Mouse (Mus musculus): ENCODE data around the gene Gdf15.

Gdf15 gene

DNA sequence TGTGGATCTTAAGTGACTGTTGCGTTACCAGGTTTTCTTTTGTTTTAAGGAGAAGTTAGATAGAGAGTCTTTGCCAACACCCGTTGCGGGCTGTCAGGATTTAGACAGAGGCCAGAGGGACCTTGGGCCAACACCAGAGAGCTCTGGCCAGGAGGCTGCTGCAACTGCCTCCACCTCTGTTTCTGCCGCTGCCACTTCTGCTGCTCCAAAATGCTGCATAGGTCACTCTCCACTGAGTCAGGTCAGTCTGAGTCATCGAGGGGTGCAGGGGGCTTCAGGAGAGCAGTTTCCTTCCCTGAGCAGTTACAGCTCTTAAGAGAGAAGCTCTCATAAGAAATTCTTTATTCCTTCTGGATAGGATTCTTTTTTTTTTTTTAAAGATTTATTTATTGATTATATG, 5.2 kb downstream of the Gdf15 start:
- no peak for DNase-seq

DNA sequence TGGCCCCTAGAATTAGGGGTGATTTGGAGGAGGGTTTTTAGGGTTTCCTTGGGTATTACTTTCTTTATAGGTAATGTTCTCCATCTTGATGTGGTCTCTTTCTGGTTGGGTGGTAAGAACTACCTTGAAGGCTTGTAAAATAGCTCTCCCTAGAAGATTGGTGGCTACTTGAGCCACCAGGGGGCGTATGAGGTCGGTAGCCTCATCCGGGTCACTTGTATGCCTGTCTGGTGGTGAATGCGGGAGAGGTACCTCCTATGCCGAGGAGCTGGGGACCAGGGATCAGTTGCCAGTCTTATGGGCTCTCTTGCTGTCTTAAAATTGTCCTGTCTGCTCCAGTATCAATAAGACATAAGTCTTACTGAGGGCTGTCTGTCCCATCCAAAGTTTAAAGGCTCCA, 7.2 kb downstream of the Gdf15 start:
- peak; percentile 81 for DNase-seq

DNA sequence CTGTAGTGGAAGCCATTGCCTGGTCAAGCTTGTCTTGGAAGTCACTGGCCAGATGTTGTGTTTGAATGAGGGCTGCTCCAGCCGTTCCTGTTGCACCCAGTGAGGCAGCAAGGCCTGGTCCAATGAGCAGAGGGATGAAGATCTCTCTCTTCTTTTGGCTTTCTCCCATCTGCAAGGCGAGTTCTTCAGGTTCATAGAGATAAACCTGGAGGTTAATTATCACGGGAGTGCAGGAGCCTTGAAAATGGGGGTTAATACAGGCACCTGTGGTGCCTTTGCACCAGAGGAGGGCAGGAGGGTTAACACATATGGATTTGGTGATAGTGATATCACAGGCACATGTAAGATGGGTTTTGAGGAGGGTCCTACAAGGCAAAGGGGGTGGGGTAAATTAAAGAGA, 10.0 kb downstream of the Gdf15 start:
- no peak for DNase-seq

DNA sequence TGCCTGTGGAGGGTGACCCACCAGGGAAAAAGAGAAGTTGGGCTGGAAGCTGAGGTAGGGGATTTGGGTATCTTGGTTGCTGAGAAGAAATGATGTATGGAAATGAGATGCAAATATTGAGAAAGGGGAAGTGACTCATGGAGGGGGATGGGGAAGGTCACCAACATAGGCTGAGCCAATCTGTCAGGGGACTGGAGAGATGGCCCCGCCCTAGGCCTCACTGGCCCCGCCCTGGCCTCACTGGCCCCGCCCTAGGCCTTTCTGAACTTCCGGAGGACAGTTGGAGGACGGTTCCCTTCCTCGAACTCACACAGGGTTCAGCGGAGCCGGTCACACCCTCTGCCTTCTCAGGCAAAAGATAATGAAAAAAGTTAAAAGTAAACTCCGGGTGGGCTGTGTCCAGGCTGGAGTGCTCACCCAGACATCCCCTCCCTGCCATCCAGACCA, 13.3 kb downstream of the Gdf15 start:
- peak; percentile 65 for DNase-seq

DNA sequence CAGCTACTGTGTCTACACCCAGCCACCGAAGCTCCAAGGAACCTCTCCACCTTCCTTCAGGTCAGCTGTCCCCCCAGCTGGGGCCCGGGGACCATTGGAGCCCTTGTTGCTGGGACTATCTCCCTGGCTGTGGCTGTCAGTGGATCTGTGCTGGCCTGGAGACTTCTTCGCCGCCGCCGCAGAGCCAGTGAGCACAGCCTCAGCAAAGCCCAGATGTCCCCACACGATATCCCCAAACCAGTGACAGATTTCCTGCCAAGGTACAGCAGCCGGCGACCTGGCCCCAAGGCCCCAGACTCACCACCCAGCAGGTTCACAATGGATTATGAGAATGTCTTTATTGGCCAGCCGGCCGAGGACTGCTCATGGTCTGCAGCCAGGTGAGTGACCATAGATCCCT, 14.3 kb downstream of the Gdf15 start:
- no peak for DNase-seq

DNA sequence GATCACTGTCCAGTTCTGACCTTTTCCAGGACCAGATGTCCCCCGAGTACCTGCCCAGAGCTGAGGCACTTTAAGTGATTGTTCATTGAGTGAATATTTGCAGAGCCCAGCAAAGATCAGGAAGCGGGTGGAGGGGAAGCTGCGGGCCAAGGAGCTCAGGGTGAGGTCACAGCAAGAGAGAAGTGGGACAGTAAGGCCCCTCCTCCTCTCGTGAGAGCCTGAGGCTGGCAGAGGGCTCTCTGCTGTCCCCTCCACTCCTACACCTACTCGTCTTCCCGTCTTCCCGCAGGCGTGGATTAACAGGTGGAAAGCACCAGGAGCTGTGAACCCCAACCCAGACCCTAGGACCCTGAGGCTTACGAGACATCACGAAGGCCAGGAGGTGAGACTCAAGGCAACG, 15.6 kb downstream of the Gdf15 start:
- DNase-seq = peak; percentile 28

DNA sequence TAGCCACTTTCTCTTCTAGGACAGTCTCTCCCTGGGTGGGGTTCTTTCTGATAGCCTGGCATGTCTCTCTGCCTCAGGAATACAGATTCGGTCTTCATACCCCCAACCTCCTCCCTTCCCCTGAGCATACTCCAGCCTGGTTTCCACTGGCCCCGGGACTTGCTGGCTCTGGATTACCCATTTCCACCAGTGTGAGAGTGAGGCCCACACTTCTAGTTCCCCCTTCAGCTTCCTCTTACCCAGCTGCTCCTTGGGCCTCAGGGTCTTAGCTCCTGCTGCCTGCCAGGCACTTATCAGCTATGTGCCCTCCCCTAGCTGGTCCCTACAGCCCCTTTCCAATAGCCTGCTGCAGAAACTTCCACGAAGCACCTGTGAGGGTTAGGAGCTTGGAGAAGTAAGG, 16.4 kb downstream of the Gdf15 start, which contains the start of gene Lrrc25:
Gene Lrrc25, plus strand, starts transcription at position 262 of the 400 bp plus-strand sequence.
- peak; percentile 10 for DNase-seq

DNA sequence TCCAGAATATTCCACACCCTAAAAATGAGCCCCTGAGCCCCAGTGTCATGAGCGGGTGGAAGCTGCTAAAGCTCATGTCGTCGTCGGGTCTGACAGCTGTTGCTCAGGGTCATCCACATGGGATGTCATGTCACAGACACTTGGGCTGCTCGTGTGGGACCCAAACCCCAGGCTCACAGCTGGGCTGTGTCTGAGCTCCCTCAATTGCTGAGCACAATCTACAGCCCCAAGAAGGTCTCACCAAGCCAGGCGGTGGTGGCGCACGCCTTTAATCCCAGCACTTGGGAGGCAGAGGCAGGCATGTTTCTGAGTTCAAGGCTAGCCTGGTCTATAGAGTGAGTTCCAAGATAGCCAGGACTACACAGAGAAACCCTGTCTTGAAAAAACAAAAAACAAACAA, 17.0 kb downstream of the Gdf15 start:
- DNase-seq = peak; percentile 10

DNA sequence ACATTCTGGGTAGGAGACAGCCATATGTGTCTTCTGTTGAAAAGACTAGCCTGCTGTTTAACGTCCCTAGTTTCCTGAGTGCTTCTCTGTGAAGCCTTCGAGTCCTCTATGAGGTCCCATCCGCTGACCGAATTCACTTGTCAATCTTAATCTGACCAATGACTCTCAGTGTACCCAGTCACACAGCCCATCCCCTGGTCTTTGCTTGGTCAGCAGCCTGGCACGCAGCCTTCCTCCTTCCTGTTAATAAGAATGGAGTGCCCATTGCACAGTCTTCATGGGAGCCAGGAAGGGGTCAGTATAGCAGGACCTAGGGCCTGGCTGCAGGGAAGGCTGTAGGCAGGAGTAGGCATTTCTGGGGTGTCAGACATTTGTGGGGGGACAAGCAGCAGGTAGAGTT, 17.8 kb downstream of the Gdf15 start:
- DNase-seq = no peak

DNA sequence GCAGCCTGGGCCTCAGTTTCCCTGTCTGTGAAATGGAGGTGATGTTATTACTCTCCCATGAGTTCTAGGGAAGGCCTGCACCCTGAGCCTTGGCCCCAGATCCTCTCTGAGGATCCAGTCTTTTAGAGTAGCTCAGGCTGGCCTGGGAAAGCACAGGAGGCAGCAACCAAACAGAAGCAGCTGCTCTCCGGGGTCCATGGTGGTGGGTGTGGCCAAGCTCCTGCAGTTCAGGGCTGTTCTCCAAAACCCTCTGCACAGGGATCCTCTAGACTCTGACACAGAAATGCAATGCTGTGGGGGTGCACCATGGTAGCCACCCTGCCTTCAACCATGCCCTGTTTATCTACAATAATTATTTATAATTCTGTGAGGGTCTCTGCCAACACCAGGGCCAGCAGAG, 18.5 kb downstream of the Gdf15 start:
- no peak for DNase-seq

DNA sequence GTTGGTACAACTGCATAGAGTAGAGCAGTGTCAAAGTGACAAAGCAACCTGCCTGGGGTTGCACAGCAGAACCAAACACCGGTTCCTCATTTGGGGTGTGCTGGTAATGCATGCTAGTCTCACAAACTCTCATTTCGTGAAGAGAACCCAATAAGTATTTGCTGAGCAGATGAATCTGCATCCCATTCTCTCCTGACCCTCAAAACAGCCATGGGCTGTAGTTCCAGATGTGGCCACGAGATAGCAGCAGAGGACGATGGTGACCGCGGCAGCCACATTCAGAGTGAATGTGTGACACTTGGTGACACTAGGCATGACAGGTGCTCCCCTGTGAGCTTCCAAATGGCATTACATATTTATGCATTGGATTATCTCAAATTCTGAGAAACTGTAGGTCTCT, 20.4 kb downstream of the Gdf15 start:
- DNase-seq = peak; percentile 95

DNA sequence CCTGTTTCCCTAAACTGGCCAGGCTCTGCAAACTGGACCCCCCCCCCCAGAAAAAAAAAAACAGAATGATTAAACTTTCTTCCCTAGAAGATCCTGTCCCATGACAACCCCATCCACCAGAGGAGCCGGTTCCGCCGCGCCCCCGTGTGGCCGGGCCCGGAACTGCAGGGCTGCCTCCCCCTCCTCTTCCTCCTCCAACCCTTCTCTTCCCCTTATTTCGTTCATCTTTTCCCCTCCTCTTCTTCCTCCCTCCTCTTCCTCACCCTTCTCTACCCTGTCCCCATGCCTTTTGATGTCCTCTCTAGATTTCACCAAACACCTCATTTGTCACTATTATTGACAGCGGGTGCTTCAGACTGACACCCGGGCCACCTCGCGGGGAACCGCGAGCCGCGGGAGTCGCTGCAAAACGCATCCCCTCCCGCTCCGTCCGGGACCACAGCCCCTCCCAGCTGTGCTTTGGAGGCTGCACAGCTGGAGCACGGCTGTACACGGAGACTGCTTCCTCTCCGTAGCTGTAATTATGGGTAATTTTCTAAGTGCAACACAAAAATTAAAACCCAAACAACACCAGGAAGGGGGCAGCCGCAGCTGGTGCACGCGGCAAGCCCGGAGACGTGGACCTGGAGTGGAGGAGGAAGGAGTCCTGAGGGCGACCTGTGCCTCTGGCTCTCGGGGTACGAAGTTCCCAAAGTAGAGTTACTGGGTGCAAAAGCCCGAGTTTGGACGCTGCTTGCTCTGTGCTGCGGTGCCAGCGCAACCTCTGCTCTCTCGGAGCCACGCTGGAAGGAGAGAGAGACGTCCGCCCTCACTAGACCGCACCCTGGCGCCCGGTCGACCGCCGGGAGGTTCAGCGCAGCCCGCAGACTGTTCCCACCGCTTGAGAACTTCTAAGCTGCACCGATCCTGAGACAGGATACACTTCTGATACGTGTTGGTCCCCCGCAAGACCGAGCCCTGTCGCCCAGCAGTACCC, 21.2 kb downstream of the Gdf15 start:
- DNase-seq = peak; percentile 95

DNA sequence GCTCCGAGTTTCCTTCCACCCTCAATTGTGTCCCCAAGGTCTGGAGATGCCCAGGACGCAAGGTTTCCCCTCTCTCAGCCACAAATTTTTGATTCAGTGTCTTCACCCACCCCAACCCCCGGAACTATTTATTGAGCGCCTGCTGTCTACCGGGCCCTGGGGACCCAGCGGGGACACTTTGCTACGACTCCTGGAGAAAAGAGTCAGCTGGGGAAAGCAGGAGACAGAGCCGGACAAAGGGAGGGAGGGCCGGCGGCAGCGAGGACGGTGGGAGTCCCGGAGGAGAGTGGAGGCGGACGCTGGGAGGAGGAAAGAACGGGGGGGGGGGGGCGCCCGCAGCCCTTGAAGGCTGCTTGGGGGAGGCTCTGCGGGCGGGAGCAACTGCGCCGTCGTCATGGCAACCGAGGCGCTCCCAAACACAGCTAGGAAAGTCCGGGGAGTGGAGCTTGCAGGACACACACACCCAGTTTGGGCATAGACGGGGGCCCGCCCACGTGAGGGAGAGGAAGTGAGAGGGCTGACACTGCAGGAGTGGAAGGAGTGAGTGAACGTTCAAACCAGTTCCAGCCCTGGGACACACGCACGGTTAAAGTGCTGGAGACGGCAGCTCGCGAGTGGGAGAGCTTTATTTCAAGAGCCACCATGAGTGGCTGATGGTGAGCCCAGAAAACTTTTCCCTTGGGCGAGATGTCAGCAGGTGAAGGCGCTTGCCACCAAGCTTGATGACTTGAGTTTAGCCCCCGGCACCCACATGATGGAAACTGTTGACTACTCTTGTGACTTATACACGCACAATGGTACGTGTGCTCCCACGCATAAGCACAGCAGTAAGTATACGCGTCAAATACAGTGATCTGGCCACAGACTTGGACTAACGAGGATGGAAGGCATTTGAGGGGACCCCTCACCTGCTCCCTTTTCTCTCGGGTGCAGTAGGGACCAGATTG, 22.1 kb downstream of the Gdf15 start:
- DNase-seq = peak; percentile 85

DNA sequence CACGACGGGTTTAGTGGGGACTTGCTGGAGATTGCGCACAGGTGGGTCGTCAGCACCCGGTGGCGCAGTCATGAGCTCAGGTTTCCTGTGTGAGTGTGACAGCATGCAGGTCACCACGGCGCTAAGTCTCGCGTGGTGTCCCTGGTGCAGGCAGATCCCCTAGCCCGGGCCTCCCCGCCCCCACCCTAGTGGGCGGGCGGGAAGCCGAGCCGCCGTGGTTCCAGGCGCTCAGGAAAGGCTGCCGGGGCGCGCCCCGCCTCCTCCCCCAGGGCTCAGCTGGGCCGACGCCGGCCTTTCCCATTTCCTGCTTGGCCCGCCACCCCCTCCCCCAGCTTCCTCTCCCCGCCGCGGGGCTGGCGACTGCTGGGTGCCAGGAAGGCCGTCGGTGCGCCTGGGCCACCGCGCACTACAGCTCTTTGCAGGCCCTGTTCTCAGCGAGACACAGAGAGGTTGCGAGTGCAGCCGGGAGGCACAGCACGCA, 22.8 kb downstream of the Gdf15 start:
- DNase-seq = peak; percentile 87

DNA sequence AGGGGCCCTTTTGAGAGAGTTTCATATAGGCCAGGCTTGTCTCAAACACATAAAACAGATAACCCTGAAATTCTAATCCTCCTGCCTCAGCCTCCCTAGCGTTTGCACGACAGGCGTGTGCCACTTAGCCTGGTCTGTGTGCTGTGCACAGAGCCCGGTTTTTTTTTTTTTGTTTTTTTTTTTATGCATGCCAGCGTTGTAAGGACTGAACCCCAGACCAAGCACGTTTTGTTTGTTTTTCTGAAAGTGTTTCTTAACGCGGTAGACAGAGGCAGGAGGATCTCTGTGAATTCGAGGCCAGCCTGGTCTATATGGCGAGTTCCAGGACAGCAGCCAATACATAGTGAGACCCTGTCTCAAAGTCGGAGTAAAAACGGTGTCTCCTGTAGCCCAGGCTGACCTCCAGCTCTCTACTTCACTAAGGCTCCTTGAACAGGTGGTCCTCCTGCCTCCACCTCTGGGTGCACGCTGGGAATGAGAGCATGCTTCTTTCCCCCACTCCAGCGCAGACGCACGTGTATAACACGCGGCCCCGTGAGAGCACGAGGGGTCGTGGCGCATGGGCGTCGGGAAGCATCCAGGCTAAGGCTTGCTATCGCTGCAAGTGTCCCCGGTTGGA, 23.4 kb downstream of the Gdf15 start, which contains the start of gene Ssbp4:
Gene Ssbp4, minus strand, starts transcription at position 124 of the 619 bp plus-strand sequence.
- no peak for DNase-seq

DNA sequence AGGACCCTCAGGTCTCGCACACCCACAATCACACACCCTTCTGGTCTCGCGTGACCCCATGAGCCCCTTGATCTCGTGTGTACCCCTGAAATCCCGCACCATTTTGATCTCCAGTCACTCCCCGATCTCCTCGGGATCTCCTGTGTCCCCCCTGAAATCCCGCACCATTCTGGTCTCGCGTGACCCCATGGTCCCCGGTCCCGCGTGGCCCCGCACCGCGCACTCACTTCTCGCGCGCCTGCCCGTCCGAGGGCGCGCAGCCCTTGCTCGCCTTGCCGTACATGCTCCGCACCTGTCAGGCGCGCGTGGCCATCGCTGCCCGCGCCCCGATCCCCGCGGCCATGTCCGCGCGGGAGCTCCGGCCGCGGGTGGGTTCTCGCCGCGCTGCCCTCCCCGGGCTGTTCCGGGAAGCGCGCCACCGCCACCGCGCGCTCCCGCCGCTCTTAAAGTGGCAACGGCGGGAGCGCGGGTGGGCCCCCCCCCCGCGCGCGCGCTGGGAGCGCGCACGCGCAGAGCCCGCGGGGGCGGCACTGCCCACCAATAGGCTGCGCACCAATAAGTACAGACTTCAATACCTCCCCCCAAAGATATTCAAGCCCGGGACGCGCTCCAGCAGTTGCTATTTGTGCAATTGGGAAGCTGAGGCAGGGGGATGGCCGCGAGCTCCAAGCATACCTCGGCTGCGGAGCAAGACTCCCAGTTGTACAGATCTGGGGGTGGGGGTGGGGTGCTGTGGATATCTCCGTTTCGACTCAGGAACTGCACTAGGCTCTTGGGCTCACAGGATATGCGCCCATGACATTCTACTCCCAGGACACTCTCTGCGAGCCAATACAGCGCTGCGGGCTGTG, 24.1 kb downstream of the Gdf15 start:
- peak; percentile 78 for DNase-seq

DNA sequence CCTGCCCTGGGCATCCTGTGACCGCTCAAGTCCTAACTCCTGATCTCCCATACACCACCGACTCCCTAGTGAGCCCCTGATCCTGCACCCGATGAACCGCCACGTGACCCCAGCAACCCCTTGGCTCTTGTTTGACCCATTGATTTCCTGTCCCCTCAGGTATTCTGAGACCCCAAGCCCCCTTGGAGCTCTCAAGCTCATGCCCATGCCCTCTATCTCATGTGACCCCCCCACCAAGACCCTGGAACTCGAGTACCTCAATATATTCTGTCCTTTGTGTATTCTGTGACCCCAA, 24.7 kb downstream of the Gdf15 start:
- DNase-seq = no peak

DNA sequence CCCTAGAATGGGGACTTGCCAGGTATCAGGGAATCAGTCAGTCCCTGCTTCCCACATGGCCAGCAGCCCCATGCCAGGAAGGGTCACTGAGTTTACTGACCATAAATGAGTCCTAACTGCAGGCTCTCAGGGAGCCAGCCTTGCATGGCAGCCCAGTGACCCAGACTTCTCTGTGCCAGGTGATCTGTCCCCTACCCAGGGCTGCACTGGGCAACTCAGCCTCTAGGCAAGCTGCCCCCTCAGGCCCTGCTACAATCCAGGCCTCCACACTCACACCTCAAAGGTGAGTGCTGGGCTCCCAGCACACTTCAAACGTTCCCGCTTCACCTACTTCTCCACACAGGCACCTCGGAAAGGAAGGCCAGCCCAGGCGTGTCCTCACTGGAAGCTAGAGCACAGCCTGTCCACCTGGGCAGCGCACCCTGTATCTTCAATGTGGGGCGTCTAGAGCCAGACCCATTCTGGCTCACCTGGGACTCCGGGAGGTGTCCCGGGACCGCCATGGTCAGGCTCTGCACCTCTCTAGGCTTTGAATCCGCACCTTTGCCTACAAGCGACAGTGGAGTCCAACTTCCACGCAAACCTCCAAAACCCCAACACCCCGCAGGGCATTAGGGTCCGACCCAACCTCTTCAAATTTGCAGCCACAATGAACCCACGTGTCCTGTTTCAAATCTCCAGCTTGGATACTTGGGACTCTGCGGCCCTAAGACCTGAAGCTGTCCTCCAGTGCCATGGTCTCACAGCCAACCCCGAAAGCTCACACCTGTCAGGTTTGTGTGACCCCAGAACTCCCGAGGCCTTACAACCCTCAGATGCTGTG, 25.3 kb downstream of the Gdf15 start:
- peak; percentile 31 for DNase-seq

DNA sequence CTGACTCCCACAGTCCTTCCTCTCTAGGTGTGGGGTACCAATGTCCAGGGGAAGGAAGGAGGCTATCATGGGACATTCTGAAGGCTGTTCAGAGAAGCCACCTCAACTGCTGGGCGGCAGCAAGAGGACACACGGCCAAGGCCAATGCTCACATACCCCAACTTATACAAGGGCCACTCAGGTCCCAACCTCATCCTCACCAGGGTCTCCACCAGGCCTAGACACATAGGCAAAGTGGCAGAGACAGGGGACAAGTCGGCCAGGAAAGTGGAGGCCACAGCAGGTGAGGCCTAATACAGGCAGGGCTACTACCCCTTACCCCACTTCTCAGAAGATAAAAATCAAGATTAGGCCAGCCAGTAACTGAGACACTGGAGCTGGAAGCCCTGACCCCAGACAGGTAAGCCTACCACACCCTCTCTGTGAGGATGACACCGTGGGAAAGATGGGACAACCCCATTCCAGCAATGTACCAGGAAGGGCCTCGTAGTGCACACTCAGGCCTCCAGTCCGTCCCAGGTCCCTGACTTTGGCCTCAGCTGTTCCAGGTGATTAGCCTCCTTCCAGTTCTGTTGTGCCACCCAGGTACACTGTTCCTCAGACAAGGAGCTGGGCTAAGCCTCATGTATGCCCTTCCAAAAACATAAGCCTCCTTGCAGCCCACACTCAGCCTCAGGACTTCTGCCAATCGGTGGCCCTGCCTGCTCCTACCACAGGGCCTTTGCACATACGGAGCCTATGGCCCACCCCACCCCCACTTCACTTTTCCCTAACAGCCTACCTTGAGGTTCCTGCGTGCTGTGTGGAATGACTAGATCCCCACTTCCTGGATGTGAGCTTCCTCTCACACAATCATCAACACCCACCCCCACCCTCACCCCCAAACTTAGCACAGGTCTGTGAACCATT, 26.1 kb downstream of the Gdf15 start:
- DNase-seq = peak; percentile 27

DNA sequence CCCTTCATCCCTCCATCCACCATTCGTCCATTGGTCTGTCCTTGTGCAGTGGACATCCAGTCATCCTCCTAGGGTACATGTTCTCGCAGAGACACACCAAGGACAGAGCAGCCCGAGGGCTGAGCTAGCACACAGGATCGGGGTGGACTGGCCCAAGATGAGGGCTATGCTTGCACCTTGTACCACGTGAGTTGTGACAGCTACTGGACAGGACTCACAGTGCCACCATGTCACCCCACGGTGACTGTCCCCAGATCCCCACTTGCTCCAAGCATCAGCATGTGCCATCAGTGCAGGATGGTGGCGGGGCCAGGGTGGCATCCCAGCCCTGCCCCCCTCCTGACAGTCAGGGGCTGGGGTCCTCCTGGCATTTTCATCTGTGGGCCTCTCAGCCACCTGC, 27.7 kb downstream of the Gdf15 start:
- no peak for DNase-seq

Measured in thymus, postnatal 4 days (tissue).